Mouse (Mus musculus) naive thymus-derived CD4-positive, alpha-beta T cell, adult 5 months (primary cell): ENCODE measurements around the gene Mgp. TPM values are rescaled to one million over a fixed set of nuclear protein-coding genes. Genes with fewer than 3 reads are reported as not detected.

ENCODE experiments used
- polyA plus RNA-seq: library from polyadenylated mRNA; unstranded; fragments of 100-300 nt; shearing (Covaris generic); gene quantifications from one replicate; pipeline ENCODE4 v1.2.1, GENCODE M21; 2017

The Mgp gene
- polyA plus RNA-seq: not detected

GRCm38 (mm10) chr6:136875670-136876069, at the start of gene Mgp:
Gene Mgp, minus strand, starts transcription at chr6:136875823.

GRCm38 (mm10) chr6:136923532-136923931, 47.9 kb upstream of the Mgp start, which contains the start of gene Pde6h:
Gene Pde6h, plus strand, starts transcription at chr6:136923832.

GRCm38 (mm10) chr6:136922080-136922479, 46.5 kb upstream of the Mgp start, which contains the start of gene Erp27:
Gene Erp27, minus strand, starts transcription at chr6:136922180.

GRCm38 (mm10) chr6:136857186-136857872, 18.3 kb downstream of the Mgp start, which contains the start of gene Art4:
Gene Art4, minus strand, starts transcription at chr6:136857733.

GRCm38 (mm10) chr6:136835352-136835751, 40.3 kb downstream of the Mgp start, which contains the start of gene Smco3:
Gene Smco3, minus strand, starts transcription at chr6:136835452.

GRCm38 (mm10) chr6:136827881-136828561, 47.6 kb downstream of the Mgp start, which contains the start of gene Wbp11:
Gene Wbp11, minus strand, starts transcription at chr6:136828233.

GRCm38 (mm10) chr6:136827516-136827880, 48.1 kb downstream of the Mgp start, which contains the start of gene BC049715:
Gene BC049715, plus strand, starts transcription at chr6:136827626.

Other genes with a start within 250 kb of the Mgp start
- not detected for gene Plbd1, start 213.9 kb downstream of the Mgp start, polyA plus RNA-seq
- not detected for gene Gucy2c, start 94.1 kb downstream of the Mgp start, polyA plus RNA-seq
- gene Hist4h4, start 71.4 kb downstream of the Mgp start, polyA plus RNA-seq: 2.8 TPM
- 166 TPM for gene H2afj, start 67.6 kb downstream of the Mgp start, polyA plus RNA-seq
- gene BC049715, start 48.2 kb downstream of the Mgp start, polyA plus RNA-seq: 6.3 TPM
- 184 TPM for gene Wbp11, start 47.6 kb downstream of the Mgp start, polyA plus RNA-seq
- gene Smco3, start 40.4 kb downstream of the Mgp start, polyA plus RNA-seq: not detected
- gene Art4, start 18.1 kb downstream of the Mgp start, polyA plus RNA-seq: 6.3 TPM
- gene Erp27, start 46.4 kb upstream of the Mgp start, polyA plus RNA-seq: 2.1 TPM
- gene Pde6h, start 48.0 kb upstream of the Mgp start, polyA plus RNA-seq: 0.09 TPM
- gene Arhgdib, start 66.1 kb upstream of the Mgp start, polyA plus RNA-seq: 1,386 TPM